Mouse (Mus musculus) CD4-positive naive resting alpha-beta T cell, adult 57 days (primary cell): ENCODE data around the gene Phgdh. TPM values are rescaled to one million over a fixed set of nuclear protein-coding genes. Genes with fewer than 3 reads are reported as not detected.

Experiments
- total RNA-seq: library from RNA; stranded (reverse); gene quantifications from one replicate; pipeline ENCODE4 v1.2.4, GENCODE M21; 2023

Phgdh gene
- 44.2 TPM for total RNA-seq

GRCm38 (mm10) chr3:98339706-98340109 lies at the start of gene Phgdh:
Gene Phgdh (minus strand): TSS chr3:98339990.

GRCm38 (mm10) chr3:98382246-98382939 lies 42.6 kb upstream of the Phgdh start, which contains the start of gene Zfp697:
Gene Zfp697 (plus strand): TSS chr3:98382461.

GRCm38 (mm10) chr3:98280204-98280932 lies 59.4 kb downstream of the Phgdh start, which contains the start of gene Hmgcs2:
Gene Hmgcs2 (plus strand): TSS chr3:98280435.

Other genes starting within 250 kb of the Phgdh start
- gene Adam30, start 179.4 kb downstream of the Phgdh start, total RNA-seq, result 1.7 TPM
- not detected for gene Reg4, start 117.8 kb downstream of the Phgdh start, total RNA-seq
- gene Hmgcs2, start 59.6 kb downstream of the Phgdh start, total RNA-seq, result 0.53 TPM
- not detected for gene Zfp697, start 42.5 kb upstream of the Phgdh start, total RNA-seq
- gene Gm4450, start 117.1 kb upstream of the Phgdh start, total RNA-seq, result not detected
- not detected for gene Hsd3b4, start 170.5 kb upstream of the Phgdh start, total RNA-seq
- not detected for gene Gm10681, start 248.8 kb upstream of the Phgdh start, total RNA-seq